Mouse (Mus musculus): Measurements from ENCODE around the gene Glod4. TPM values are rescaled to one million over a fixed set of nuclear protein-coding genes. Genes with fewer than 3 reads are reported as not detected.

Gene Glod4
- 128 TPM in 2 replicates for polyA plus RNA-seq (2015; fragmentation: Nextera tagmentation; extraction: Ambion mirVana)

DNA sequence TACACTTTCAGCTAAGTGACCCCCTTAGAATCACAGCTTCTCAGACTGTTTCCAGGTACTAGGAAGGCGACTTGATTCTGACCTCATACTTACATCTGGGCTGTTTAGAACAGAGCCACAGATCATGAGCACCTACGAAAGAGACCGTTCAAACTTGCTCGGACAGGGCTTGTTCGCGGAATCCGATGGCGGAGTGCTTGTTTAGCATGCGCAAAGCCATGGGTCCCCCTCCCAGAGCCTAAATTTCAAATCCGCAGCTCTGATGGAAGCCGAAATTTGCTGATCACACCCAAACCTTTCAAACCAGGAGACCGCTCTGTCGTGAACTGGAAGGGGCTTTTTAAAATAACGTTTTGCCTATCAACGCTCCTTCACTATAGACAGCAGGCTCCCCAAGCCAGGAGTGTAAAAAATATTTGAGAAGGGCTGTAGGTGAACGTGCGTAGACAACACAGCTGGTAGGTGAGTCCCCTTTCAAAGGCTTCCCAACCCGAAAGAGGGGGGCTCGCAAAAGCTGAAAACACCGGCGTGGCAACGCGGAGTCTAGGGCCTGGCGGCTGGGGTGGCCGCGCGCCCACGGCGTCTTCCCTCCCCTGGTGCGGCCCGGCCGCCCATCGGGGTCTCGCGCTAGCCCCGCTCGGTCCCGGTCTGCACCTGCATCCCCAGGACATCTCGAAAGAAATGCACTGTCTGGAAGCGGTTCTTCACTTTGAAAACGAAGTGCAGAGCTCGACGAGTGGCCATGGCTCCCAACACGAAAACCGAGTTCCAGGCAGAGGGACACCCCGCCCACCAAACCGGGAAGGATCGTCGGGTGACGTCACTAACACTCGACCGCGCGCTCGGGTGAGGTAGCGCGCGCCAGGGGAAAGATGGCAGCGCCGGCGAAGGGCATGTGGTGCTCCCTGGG, at the start of gene Glod4, which contains the start of gene Mrm3:
TSS of gene Glod4 (minus strand) at position 825 of the 910 bp plus-strand sequence.
TSS of gene Mrm3 (plus strand) at position 815 of the 910 bp plus-strand sequence.
- Histone ChIP-seq H3K36me3 (peaks cover 25% of the 10 kb centered on the region), H3K27me3 (no peaks in the 10 kb centered on the region), H3K27ac (peak within 1 kb of the TSS; percentile 83), H3K9ac (replicated peaks) (peak within 1 kb of the TSS; percentile 89), H3K4me1 (replicated peaks) (peaks cover 24% of the 10 kb centered on the region), H3K4me3 (replicated peaks) (peak within 1 kb of the TSS; percentile 62), H3K9me3 (no peaks in the 10 kb centered on the region), H3K4me2 (replicated peaks) (peak within 1 kb of the TSS; percentile 82)
- WGBS: under 1% methylated on average over 61 of the region's 61 CpGs
- ATAC-seq: peak; percentile 91

DNA sequence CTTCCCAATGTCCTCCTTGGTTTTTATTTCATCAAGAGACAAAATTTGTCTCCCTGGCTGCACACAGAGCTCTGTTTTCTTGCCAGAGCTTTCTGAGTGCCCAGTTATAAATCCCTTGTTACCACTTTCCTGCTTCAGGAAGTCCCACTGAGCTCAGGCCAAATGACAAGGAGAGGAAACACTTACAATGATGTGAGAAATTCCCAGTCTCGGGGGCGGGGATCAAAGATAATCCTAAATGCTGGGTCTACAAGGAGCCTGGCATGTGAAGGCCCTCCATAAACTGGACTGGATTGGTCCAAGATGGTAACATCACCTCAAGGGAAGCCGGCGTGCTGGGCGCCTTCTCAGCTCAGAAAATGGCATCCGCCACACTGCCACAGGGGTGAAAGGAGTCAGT, 49.3 kb upstream of the Glod4 start:
- ATAC-seq: no peak
- H3K4me3 ChIP-seq (replicated peaks): no peak overlapping the region
- H3K4me1 ChIP-seq (replicated peaks): peaks cover 76% of the 10 kb centered on the region
- H3K9ac ChIP-seq (replicated peaks): no peak overlapping the region
- WGBS: 59% methylated on average over 6 of the region's 6 CpGs
- no peaks in the 10 kb centered on the region for H3K36me3 ChIP-seq
- H3K9me3 ChIP-seq: no peaks in the 10 kb centered on the region
- H3K27ac ChIP-seq: peak overlapping the region; percentile 68
- H3K4me2 ChIP-seq (replicated peaks): no peak overlapping the region
- H3K27me3 ChIP-seq: no peaks in the 10 kb centered on the region

DNA sequence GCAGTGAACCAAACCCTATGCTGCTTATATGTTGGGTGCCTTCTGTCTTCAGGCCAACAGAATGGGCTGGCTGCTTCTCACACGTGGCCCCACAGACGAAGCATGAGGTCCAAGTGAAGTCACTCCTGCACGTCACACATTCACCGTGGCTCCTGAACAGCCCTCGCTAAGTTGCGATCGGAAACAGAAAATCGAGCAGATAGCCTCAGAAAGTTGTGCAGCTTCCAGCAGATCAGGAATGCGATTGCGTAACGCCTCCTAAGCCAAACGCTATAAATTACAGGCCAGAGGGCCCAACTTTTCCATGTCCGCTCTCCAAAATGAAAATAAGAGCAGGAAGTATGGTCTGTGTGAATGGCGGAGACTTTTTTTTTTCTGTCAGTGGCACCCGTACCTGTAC, 48.9 kb upstream of the Glod4 start:
- Histone ChIP-seq H3K4me1 (replicated peaks) (peaks cover 80% of the 10 kb centered on the region), H3K9ac (replicated peaks) (no peak overlapping the region)

DNA sequence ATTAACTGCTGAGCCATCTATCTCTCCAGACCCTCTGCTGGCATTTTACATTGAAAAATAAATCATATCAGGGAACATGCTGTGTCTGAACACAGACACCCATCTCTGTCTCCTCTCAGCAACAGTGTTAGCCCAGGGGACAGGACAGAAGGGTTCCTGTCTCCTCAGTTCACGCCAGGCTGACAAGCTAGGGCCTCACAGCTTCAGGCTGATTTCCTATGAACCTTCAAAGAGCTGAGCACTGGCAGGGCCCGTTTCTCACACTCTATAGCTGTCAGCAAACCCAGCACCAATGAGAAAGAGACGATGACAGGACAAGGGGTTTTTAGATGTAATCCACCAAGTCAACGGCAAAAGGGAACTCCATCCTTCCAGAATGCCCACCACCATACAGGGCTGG, 48.4 kb upstream of the Glod4 start:
- Histone ChIP-seq H3K27ac (peak overlapping the region; percentile 68; the same call in 1 of the 2 replicates), H3K9ac (replicated peaks) (no peak overlapping the region), H3K4me2 (replicated peaks) (no peak overlapping the region), H3K9me3 (no peaks in the 10 kb centered on the region), H3K4me3 (replicated peaks) (no peak overlapping the region), H3K36me3 (no peaks in the 10 kb centered on the region), H3K27me3 (no peaks in the 10 kb centered on the region), H3K4me1 (replicated peaks) (peaks cover 80% of the 10 kb centered on the region)
- ATAC-seq: no peak
- WGBS: 80% methylated on average over 4 of the region's 4 CpGs

More for the DNA sequence above, 48.9 kb upstream of the Glod4 start:
- ATAC-seq: no peak
- no peak overlapping the region for H3K4me2 ChIP-seq (replicated peaks)
- H3K4me3 ChIP-seq (replicated peaks): no peak overlapping the region
- no peaks in the 10 kb centered on the region for H3K36me3 ChIP-seq
- no peaks in the 10 kb centered on the region for H3K9me3 ChIP-seq
- H3K27ac ChIP-seq: peak overlapping the region; percentile 68
- H3K27me3 ChIP-seq: no peaks in the 10 kb centered on the region
- WGBS: 85% methylated on average over 15 of the region's 15 CpGs

DNA sequence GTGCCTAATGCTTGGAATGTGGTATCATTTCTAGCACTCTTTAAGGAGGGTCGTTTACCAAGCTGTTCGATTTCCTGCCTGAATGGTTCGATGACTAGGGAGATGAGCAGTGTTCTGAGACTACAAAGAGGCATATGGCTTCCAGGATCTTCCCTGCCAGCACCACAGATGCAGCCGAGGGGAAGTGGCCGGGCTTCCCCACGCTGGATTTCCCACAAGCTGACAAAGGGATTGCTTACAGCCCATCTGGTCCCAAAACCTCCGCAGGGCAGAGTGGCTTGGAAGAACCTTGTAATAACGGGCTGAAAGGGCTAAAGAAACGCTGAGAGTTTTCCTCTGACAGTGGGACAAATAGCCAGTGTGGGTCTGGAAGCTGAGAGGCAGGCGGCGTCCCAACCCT, 46.8 kb upstream of the Glod4 start:
- Histone ChIP-seq H3K27me3 (no peaks in the 10 kb centered on the region), H3K4me1 (replicated peaks) (peaks cover 80% of the 10 kb centered on the region), H3K9ac (replicated peaks) (peak overlapping the region; percentile 44; the same call in 1 of the 2 replicates), H3K4me3 (replicated peaks) (no peak overlapping the region), H3K9me3 (no peaks in the 10 kb centered on the region), H3K4me2 (replicated peaks) (no peak overlapping the region), H3K36me3 (no peaks in the 10 kb centered on the region), H3K27ac (peak overlapping the region; percentile 86)
- 19% methylated on average over 11 of the region's 11 CpGs for WGBS
- peak; percentile 51 for ATAC-seq

DNA sequence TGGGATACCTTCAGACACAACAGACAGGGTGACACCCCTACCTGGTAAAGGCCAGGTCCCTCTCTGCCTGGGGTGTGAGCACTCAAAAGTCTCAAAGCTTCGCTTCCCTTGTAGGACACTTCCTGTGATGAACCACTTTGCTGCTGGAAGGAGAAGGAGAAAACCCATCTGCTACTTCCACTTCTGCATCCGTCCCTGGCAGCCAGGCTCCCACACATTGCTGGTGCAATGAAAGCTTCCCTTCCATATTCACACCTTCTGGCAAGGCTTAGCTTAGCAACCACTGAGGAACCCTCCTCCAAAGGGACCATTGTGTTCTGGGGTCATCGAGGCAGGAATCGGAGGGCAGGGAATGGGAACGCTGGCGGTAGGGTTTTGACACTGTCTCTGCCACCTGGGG, 45.1 kb upstream of the Glod4 start:
- Histone ChIP-seq H3K4me1 (replicated peaks) (peaks cover 64% of the 10 kb centered on the region), H3K4me3 (replicated peaks) (no peak overlapping the region), H3K27me3 (no peaks in the 10 kb centered on the region), H3K9me3 (no peaks in the 10 kb centered on the region), H3K4me2 (replicated peaks) (no peak overlapping the region), H3K9ac (replicated peaks) (no peak overlapping the region), H3K27ac (no peak overlapping the region), H3K36me3 (no peaks in the 10 kb centered on the region)
- ATAC-seq: no peak
- 85% methylated on average over 6 of the region's 6 CpGs for WGBS

DNA sequence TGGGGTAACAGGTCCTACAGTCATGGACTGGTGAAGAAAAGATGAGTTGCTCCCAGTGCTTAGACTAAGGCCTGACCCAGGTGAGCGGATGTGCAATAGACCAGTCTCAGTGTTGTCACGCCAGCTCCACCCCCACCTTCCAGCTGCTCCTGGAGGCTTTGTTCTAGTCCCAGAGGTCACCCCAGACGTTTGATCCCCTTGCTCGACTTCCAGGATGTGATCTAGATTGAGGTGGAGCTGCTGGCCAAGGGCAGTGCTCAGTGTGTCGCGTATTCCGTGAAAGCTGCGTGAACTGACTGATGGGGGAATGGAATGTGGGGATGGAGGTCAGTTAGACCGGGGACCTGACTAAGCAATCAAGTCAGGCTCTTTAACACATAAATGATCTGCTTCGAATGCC, 43.8 kb upstream of the Glod4 start:
- no peaks in the 10 kb centered on the region for H3K9me3 ChIP-seq
- no peak overlapping the region for H3K4me3 ChIP-seq (replicated peaks)
- H3K27me3 ChIP-seq: no peaks in the 10 kb centered on the region
- WGBS: 40% methylated on average over 10 of the region's 10 CpGs
- no peaks in the 10 kb centered on the region for H3K36me3 ChIP-seq
- ATAC-seq: no peak
- no peak overlapping the region for H3K9ac ChIP-seq (replicated peaks)
- no peak overlapping the region for H3K4me2 ChIP-seq (replicated peaks)
- H3K27ac ChIP-seq: no peak overlapping the region
- H3K4me1 ChIP-seq (replicated peaks): peaks cover 51% of the 10 kb centered on the region

DNA sequence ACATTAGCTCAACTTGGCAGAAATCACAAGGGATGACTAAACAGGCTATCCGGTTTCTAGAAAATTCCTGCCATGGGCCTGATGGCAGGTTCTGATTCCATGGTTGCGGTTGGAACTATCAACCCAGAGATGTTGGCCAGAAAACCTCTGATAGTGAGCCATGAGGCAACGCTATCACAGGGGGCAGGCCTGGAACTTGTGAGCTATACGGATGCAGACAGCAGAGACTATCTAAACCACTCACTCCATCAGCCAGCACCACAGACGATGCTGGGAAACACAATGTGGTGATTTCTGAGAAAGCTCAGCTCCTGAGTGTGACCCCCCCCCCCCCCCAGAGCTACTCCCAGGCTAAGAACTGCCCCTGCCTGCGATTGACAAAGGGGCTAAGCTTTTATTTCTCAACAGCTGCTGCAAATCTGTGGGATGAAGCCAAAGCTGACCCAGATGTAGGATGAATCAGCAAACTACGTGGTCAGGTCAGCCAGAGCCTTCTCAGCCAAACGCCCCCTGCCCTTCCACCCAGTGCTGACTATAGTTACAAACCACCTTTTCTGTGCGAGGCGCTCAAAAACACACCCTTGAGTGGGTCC, 43.1 kb upstream of the Glod4 start:
- Histone ChIP-seq H3K4me2 (replicated peaks) (no peak overlapping the region), H3K4me3 (replicated peaks) (no peak overlapping the region), H3K9me3 (no peaks in the 10 kb centered on the region), H3K36me3 (no peaks in the 10 kb centered on the region), H3K4me1 (replicated peaks) (peaks cover 45% of the 10 kb centered on the region), H3K27me3 (no peaks in the 10 kb centered on the region), H3K27ac (no peak overlapping the region), H3K9ac (replicated peaks) (no peak overlapping the region)
- no peak for ATAC-seq
- WGBS: 61% methylated on average over 10 of the region's 10 CpGs

DNA sequence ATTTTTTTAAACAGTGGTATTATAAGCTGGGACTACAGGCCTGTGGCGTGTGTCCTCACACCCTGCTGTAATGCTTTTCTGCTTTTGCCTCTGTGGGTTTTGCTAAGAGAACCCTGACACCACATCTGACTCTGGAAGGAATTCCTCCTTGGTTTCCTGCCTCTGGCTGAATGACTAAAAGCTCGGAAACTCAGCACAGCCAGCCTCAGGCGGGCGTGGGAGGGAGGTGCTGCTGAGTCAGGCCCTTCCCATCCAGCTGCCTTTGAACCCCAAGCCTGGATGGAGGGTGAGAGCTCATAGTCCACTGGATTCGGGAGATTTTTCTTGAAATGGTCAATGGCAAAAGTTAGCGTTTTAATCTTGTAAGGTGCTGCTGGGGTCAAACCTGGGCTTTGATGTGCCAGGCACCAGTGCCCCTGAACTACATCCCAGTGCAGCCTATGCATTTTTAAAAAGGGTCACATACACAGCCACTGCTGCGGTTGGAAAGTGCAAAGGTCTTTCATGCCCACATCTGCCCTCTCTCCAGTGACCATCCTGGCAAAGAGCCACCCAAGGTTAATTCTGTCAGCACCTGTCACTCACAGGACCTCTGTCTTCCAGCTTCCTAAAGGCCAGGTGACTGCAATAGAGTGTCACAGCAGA, 42.0 kb upstream of the Glod4 start:
- no peak overlapping the region for H3K9ac ChIP-seq (replicated peaks)

DNA sequence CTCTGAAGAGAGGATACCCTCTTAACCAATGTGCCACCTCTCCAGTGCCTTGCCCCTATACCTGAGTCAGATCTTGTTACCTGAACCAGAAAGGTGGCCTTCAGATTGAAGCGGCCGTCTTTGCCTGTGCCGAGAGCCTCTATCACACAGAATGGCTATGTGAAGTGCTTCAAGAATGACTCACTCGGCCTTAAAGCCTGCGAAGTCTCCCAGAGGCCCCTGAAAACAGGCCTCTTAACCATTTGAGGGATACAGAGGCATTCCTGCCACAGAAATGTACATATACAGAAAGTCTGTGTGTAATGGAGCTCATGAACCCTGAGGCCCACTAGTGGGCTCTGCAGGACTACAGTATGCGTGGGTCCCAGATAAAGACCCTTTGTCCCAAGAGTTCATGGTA, 40.3 kb upstream of the Glod4 start:
- Histone ChIP-seq H3K27me3 (no peaks in the 10 kb centered on the region), H3K4me1 (replicated peaks) (peaks cover 36% of the 10 kb centered on the region), H3K9me3 (no peaks in the 10 kb centered on the region), H3K36me3 (no peaks in the 10 kb centered on the region), H3K4me3 (replicated peaks) (no peak overlapping the region), H3K27ac (no peak overlapping the region), H3K4me2 (replicated peaks) (no peak overlapping the region), H3K9ac (replicated peaks) (no peak overlapping the region)
- ATAC-seq: no peak
- 95% methylated on average over 6 of the region's 6 CpGs for WGBS

More for the DNA sequence above, 42.0 kb upstream of the Glod4 start:
- H3K4me1 ChIP-seq (replicated peaks): peaks cover 43% of the 10 kb centered on the region
- H3K4me2 ChIP-seq (replicated peaks): no peak overlapping the region
- no peak overlapping the region for H3K4me3 ChIP-seq (replicated peaks)
- H3K36me3 ChIP-seq: no peaks in the 10 kb centered on the region
- no peaks in the 10 kb centered on the region for H3K27me3 ChIP-seq
- H3K27ac ChIP-seq: no peak overlapping the region
- ATAC-seq: no peak
- H3K9me3 ChIP-seq: no peaks in the 10 kb centered on the region
- 63% methylated on average over 7 of the region's 7 CpGs for WGBS

DNA sequence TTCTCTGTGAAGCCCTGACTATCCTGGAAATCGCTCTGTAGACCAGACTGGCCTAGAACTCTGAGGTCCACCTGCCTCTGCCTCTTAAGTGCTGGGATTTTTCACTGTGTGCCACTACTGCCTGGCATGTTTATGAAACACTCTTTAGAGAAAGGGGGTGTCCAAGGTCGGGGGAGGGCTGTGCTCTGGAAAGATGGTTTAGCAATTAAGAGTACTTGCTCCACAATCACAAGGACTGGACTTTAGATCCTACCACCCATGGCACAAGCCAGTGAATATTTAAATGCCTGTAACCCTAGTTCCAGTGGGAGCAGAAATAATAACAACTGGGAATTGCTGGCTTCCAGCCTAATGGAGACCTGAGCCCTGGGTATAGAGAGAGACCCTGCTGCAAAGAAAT, 36.4 kb upstream of the Glod4 start:
- WGBS: 69% methylated on average over 2 of the region's 2 CpGs
- no peaks in the 10 kb centered on the region for H3K9me3 ChIP-seq
- H3K9ac ChIP-seq (replicated peaks): no peak overlapping the region
- peaks cover 6% of the 10 kb centered on the region; the same call in 1 of the 2 replicates for H3K36me3 ChIP-seq
- ATAC-seq: no peak
- no peaks in the 10 kb centered on the region for H3K27me3 ChIP-seq
- peaks cover 10% of the 10 kb centered on the region for H3K4me1 ChIP-seq (replicated peaks)
- H3K4me3 ChIP-seq (replicated peaks): no peak overlapping the region
- no peak overlapping the region for H3K27ac ChIP-seq
- H3K4me2 ChIP-seq (replicated peaks): no peak overlapping the region
